Mouse (Mus musculus): ENCODE measurements around the gene Brd2.

GRCm38 (mm10) chr17:34110309-34110708 is 12.1 kb downstream of the Brd2 start:
- no peak for TF ChIP-seq CTCF (IDR thresholded peaks at IDR 0.05; ENCODE audit: extremely low read depth, insufficient read depth, low read length)
- TF ChIP-seq POLR2A (IDR thresholded peaks at IDR 0.05; ENCODE audit: extremely low read depth, insufficient read depth, low read length) = no peak
